Mouse (Mus musculus) adrenal gland (tissue): Measurements from ENCODE around the gene Pars2.

Source experiments
- intact Hi-C: fragments of 180-260 bp; cut with DNase I; formaldehyde crosslinking; loops from one replicate; pipeline ENCODE4 v1.15.1; 2025

Pars2 gene

GRCm38 (mm10) chr4:106633281-106634085 is 17.4 kb upstream of the Pars2 start:
- intact Hi-C loops = loop anchor here (5.0 kb wide), 1 partner anchor 74 kb away; no protein-coding TSS in a partner anchor

DNA sequence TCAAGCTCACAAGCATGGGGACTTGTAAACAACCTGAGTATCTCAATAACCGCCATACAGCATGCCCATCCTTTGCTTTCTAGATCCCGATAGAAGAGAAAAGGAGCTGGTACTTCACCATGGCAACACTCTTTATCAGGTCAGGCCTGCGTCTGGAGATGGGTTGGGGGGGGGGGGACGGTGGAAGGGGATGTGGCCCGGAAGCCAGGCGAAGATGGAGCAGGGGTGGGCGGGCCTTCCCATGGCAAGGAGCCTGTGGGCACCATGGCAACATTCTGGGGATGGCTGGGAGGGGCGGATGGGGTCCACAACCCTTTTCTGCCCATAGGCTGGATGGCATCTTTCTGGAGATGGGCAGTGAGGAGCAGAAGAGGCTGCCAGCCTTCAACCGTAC is 16.8 kb upstream of the Pars2 start:
- intact Hi-C loops = loop anchor here (5.0 kb wide), 1 partner anchor 73 kb away; no protein-coding TSS in a partner anchor

DNA sequence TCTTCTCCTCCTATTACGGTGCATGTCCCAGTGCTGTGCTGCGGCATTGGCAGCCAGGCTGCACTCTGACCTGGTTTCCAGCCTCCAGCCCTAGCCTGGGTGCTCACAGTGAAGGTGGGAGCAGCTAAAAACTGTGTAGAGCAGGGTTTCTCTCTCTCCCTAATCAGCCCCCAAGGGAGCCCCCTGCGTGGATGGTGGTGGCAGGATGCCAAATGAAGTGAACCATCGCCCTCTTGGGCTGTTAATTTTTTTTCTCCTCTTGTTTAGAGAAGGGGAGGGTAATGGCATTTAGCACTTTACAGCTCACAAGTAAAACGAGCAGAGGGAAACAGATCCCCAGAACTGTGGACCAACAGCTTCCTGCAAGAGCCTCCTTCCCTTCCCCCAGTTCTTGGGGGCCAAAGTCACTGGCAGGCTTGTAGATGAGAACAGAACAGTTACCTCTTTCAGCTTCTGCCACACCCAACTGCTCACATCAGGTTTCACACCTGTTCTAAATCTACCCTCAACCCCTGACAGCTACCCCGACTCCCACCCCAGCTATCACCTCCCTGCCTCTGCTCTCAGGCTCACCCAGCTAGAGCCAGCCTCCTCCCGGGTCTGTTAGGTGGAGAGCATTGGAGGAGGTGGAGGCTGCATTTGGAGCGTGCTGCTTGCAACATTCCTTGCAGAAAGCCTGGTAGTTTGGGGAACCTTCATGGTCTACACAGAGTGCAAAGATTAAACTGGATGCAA is 7.2 kb upstream of the Pars2 start:
- intact Hi-C loops = no loop called here

- intact Hi-C loops = no loop called here
Measured at GRCm38 (mm10) chr4:106644218-106644610, 6.7 kb upstream of the Pars2 start.

GRCm38 (mm10) chr4:106645797-106646196 is 5.1 kb upstream of the Pars2 start:
- intact Hi-C loops = no loop called here

DNA sequence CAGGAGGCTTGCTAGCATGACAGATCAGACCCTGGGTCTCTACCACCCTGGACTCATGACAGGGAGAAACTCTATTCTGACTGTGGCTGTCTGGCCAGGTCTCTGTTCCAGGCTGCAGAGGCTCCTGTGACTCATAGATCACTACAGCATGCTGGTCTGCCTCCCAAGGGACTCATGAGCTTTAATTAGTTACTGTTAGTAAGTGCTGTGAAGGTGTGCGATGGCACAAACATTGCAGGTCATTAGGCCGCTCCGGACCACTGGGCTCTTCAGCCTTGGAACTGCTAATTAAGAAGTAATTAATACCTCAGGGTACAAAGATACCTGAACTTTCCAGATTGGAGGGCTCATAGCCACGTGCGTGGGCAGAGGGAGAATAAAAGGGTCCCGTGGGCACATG is 3.7 kb upstream of the Pars2 start:
- intact Hi-C loops = no loop called here

DNA sequence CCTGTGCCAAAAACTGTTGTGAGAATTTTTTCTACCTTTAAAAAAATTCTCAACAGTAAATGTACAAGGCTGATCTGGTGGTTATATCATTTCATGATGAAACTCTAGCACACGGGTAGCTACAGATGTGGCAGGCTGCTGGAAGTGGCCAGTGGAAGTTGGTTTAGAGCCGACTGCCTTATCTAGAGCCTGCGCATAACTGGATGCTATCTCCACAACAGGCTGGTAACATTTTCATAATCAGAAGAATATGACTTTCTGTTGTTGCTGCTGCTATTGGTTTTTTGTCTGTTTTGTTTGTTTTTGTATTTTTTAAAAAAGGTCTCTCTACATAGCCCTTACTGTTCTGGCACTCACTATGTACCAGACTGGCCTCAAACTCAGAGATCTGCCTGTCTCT is 1.7 kb downstream of the Pars2 start:
- intact Hi-C loops = no loop called here

DNA sequence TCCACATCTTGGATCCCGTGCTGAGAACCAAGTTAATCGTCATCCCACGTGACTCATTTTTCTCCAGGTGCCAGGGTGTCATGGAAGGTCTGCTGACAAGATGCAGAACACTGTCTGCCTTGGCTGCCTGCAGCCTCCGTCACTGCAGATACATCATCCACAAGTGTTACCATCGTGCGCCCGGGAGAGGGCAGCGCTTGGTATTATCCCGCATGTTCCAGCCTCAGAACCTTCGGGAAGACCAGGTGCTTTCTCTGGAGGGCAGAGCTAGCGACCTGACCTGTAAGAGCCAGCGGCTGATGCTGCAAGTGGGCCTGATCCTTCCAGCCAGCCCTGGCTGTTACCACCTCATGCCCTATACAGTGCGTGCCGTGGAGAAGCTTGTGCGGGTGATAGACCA is 2.2 kb downstream of the Pars2 start:
- intact Hi-C loops = no loop called here

DNA sequence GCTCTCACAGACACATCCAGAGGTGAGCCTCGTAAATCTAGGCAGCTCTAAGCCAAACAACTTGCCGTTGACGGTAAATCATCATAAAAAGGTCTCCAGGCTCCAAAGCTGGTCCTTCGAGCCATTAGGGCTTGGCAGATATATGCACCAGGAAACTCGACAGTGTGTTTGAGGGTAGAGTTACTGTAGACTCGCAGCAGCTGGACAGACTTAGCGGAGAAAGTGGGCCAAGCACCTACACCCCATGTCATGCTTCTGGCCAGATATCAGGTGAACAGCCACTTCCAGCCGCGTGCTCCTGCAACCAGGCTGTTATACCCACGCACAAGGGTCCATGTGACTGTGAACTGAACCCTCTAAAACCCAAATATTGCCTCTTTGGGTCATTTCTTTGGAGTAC is 4.8 kb downstream of the Pars2 start:
- intact Hi-C loops = no loop called here

DNA sequence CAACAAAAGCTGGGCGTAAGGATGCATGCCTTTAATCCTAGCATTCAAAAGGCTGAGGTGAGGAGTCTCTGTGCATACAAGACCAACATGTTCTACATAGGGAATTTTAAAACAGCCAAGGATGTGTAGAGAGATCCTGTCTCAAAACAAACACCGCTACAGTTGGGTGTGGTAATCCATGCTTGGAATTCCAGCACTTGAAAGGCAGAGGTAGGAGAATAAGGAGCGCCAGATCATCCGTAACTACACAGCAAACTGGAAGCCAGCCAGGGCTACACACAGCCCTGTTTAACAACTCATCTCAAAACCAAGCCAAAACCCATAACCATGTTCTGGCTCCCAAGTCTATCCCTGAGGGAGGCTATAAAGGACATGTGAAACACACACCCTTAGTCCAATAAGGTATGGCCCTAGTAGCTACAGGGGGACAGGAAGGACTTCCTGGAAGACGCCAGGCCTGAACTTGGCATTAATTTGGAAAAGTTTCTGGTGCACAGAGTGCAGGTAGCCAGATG is 13.1 kb downstream of the Pars2 start:
- intact Hi-C loops = no loop called here

DNA sequence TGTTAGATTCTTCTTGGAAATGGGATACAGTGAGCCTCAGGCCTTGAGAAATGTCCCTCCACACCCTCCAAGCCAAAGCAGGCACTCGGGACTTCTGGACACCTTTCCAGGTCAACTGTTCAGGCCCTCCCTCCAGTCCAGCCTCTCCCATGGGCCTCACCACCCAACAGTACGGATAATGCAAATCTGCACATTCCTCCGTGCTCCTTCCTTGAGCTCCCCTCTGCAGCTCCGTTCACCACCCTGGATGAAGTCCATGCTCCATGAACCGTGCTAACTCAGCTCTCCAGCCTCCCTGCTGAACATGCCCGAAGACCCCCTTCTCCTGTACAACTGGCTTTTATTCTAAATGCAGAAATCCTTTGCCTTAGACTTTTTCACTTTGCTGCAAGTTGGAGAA is 13.8 kb downstream of the Pars2 start:
- intact Hi-C loops = no loop called here

GRCm38 (mm10) chr4:106665269-106665668 is 14.4 kb downstream of the Pars2 start:
- intact Hi-C loops = no loop called here

- intact Hi-C loops = no loop called here
Measured at GRCm38 (mm10) chr4:106665673-106666072, 14.8 kb downstream of the Pars2 start.

DNA sequence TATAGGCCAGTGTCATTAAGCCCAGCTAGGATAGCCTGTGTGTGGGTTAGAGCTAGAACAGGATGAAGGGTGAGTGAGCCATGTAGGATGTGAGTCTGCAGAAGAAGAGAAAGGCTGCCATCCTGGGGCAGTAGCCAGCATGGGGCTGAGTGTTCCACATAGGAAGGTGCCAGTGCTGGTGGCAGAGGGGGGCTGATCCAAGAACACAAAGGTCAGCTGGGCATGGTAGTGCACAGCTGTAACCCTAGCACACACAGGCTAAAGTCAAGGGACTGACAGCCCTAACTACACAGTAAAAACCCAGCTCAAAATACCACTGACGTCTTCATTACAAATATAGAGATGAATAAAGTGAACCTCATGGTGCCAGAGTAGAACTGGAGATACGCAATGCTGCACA is 15.7 kb downstream of the Pars2 start:
- intact Hi-C loops = no loop called here

GRCm38 (mm10) chr4:106676749-106677148 is 25.9 kb downstream of the Pars2 start:
- intact Hi-C loops = no loop called here

- intact Hi-C loops = no loop called here
Measured at GRCm38 (mm10) chr4:106678442-106679118, 27.7 kb downstream of the Pars2 start, which contains the start of gene Ttc4. Gene Ttc4 (minus strand): TSS chr4:106678944.

GRCm38 (mm10) chr4:106679152-106679551 is 28.3 kb downstream of the Pars2 start:
- intact Hi-C loops = no loop called here

GRCm38 (mm10) chr4:106680955-106681354 is 30.1 kb downstream of the Pars2 start:
- intact Hi-C loops = no loop called here

DNA sequence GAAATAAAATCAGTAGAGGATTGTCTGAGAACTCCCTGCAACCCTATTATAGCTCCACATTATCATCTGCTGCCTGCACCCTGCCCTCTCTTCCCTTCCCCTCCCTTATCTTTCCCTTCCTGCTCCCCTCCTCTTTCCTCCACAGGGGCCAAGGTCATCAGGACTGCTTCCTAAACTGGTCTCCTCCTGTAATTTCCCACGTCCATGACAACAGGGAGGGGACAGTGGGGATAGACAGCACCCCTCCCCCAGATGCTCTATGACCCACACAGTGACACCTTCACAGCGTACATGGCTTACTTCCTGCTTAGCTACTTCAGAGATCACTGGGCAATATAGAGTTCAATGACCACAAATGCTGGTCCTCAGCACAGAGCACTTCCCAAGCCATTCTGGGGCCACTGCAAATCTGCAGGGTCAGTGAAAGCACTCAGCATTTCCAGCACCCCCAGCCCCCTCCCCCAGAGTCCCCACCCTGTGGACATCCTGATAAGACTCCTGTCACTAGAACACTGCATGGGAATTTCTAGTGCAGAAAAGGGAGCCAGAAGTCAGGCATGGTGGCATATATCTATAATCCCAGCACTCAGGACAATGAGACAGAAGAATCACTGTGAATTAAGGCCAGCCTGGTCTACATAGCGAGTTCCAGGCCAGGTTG is 37.9 kb downstream of the Pars2 start:
- intact Hi-C loops = no loop called here

- intact Hi-C loops = no loop called here
Measured at GRCm38 (mm10) chr4:106693841-106694430, 43.1 kb downstream of the Pars2 start.

GRCm38 (mm10) chr4:106699989-106700388 is 49.1 kb downstream of the Pars2 start:
- intact Hi-C loops = loop anchor here (10.0 kb wide), 1 partner anchor 225 kb away; no protein-coding TSS in a partner anchor
